Mouse (Mus musculus): ENCODE results near the gene 2210011C24Rik.
"Not testable (repeated sequence)": the region's sequence is repeated elsewhere in the genome, so short reads cannot be mapped to it uniquely, and the experiment has no call there.

2210011C24Rik gene

GRCm38 (mm10) chr8:83990170-83990569 is 21.8 kb downstream of the 2210011C24Rik start:
- no peak for DNase-seq

DNA sequence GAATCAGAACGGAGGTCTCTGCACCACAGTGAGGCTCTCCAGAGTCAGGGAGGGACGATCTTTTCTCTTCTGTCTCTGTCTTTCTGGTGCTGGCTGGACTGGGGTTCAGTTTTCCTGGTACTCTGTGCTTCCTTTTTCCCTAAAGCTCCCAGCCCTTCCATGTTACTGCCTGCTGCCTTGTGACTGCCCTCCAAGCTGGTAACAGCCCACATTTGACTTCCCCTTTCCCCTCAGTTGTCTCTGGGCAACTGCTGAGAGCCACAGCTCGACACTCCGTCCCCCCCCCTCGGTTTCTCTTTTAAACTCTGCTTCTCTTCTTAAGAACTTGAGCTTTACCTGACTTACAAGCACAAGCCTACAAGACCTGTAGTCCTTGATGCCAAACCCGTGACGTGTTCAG is 22.7 kb downstream of the 2210011C24Rik start:
- no peak for DNase-seq

GRCm38 (mm10) chr8:83983222-83983621 is 28.7 kb downstream of the 2210011C24Rik start:
- not testable (repeated sequence) for DNase-seq

DNA sequence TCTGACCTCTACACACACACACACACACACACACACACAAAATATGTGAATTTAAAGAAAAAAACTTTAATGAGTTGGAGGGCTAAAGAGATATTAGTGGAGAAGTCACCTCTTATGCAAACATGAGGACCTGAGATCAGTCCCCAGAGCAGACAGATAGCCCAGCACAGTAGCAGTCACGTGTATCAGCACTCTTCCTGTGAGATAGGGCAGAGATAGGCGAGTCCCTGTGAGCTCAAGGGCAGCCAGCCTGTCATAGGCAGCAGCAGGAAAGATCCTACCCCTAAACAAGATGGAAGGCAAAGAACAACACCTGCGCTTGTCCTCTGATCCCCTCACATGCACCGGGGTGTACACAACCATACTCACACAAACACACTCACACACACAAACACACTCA is 29.5 kb downstream of the 2210011C24Rik start:
- no peak for DNase-seq

- DNase-seq, result no peak
Observed at GRCm38 (mm10) chr8:83981533-83981932, 30.4 kb downstream of the 2210011C24Rik start.

DNA sequence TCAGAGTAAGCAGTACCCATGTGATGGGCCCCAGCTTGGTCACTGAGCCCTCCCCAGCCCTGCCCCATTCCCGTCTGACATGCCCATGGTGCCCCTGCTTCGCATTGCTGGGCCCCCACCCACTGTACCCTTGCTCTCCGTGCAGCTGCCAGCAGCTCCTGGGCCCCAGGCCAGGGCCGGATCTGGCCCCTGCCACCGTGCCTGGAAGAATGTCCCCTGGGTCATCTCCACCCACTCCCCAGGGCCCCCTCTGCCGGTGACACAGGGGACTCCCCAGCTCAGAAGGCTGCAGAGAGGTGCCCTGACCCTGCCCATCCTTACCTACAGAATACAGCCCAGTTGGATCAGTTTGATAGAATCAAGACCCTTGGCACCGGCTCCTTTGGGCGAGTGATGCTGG is 31.1 kb downstream of the 2210011C24Rik start:
- no peak for DNase-seq

- no peak for DNase-seq
Observed at GRCm38 (mm10) chr8:83980250-83980649, 31.7 kb downstream of the 2210011C24Rik start.

GRCm38 (mm10) chr8:83978200-83978599 is 33.8 kb downstream of the 2210011C24Rik start:
- no peak for DNase-seq

- DNase-seq, result peak; percentile 59
Observed at GRCm38 (mm10) chr8:83977646-83978045, 34.3 kb downstream of the 2210011C24Rik start.

DNA sequence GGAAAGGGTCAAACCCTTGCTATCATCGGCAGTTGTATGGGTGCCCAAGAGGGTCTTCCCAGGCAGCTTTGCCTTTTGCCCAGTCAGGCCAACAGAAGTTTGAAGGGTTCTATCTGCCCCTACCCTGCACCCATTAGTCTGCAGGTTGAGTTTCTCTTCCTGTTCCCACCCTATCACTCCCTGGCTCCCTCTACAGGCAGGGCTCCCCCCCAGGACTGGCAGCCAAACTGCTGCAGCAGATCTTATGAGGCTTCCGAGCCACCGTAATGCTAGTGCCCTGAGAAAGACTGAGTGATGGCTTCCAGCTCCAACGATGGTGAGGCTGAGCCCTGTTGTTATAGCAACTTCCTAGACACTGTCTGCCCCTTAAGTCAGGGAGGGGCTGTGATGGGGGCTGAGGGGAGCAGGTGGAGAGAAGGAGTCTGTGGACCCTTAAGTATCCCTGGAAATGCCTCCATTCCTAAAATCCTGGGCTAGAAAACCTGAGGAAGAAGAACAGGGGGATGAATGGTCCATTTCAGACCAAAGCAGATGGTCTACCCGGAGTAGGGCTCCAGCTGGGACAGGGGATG is 35.1 kb downstream of the 2210011C24Rik start:
- DNase-seq, result no peak

DNA sequence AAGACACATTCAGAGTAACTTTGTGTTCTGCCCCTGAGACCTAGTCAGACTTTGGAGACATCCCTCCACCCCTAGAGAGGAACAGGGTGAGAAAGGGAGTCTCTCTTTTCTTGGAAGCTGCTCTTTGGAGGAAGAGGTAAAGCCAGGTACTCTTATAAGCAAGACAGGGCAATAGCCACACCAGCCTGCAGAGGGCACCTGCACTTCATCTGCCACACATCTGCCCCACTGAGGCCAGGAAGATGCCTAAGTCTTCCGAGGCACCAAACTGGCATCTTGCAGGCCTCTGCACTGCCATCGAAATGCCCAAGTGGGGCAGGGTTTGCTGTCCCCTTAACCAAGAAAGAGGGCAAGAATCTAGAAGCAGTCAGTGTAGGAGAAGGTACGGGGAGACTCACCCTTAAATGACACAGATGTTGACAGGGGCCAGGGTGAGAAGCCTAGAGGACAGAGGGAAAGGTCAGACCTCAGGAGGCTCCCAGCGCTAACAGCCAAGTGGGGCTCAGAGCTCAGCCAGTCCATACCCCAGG is 35.8 kb downstream of the 2210011C24Rik start:
- peak; percentile 39 for DNase-seq

GRCm38 (mm10) chr8:83974521-83974920 is 37.5 kb downstream of the 2210011C24Rik start:
- peak; percentile 54 for DNase-seq

DNA sequence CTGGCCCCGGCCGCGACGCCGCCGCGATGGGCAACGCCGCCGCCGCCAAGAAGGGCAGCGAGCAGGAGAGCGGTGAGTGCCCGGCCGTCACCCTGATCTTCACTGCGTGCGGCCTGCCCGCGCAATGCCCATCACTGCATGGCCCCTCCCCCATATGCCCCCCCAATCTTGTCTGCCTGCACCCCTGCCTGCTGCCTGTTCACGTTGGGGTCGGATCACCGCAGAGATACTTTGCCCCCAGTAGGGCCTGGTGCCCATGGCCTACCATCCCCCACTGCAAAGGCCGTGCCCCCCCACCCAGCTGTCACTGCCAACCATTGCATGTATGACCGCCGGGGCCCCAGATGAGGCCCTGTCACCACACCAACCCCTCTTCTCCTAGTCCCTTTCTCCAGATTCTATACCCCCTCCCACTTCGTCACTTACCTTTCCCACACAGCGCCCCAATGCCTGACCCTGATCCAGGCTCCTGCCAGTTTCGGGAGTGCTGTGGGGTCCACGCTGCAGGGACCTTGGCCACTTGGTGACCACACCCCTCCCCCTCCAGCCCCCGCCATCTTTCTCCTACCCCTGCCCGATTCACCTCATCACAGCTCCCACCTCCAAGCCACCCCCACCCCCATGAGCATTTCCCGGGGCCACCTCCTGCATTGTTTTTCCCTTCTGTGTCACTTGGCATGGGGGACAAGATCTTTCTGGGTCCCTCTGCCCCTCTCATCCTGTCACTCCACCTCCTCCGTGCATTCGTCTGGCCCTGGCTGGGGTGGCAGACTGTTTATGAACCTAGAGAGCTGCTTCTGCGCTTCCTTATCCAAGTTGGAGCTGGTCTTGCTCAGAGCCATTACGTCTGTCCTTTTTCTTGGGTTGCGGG is 38.6 kb downstream of the 2210011C24Rik start:
- peak; percentile 34 for DNase-seq

- peak; percentile 99 for DNase-seq
Observed at GRCm38 (mm10) chr8:83972150-83973120, 39.5 kb downstream of the 2210011C24Rik start, which contains the start of gene Prkaca. Gene Prkaca, plus strand, starts transcription at chr8:83972993.

GRCm38 (mm10) chr8:83971661-83972060 is 40.3 kb downstream of the 2210011C24Rik start:
- DNase-seq, result no peak

DNA sequence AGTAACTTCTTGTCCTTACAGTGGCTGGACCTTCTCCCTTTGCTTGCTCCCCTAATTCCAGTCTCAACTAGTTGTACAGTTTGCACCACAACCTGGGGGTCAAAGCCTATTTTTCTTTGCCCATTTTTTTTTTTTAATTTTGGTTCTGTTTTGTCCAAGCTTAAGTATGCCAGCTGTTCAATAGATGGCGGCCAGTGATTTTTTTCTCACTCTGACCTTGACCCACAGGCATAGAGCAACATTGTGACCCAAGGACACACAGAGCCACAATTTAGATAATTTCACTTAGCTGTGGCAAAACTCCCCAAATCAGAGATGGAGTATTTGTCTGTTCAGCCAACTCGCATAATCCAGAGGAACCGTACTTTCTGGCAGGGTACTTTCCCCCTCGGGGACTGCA is 40.9 kb downstream of the 2210011C24Rik start:
- DNase-seq, result no peak

GRCm38 (mm10) chr8:83967701-83968100 is 44.3 kb downstream of the 2210011C24Rik start:
- no peak for DNase-seq

DNA sequence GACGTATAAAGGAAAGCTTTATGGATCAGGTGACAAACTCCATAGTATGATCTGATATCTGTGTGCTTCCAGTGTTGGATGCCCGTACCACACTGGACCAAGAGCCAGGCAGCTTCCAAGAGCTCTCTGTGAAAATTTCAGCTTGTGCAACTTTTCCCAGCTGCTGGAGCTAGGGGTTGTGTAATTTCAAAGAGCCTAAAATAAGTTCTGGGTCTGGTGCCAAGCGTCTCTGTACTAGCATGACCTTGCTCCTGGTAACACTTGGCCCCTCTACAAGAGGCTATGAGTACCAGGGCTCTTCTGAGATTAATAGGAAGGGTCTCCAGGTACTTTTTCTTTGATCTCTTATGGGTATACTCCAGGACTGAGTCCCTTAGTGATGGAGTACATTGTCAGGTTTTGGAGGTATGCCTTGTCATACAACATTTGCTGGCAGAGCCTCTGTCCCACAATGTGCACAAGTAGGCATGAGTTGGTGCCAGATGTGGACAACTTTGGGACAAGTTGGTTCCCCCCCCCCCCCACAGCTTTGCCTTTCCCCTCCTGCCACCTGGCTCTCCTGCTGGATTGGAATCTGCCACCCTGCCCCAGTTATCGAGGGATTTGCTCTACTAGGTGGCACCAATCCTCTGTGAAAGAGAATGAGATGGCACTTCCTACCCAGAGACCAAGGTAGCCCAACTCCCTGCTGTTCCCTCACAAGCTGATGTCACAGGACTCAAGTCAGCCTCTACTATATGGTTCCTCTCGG is 47.8 kb downstream of the 2210011C24Rik start:
- DNase-seq, result peak; percentile 84
